Comparison of ENCODE assay signal across 8 mouse cellular contexts in genomic region chr11:83302124-83302523, GRCm38 (mm10). TPM values are rescaled to one million over a fixed set of nuclear protein-coding genes. Genes with fewer than 3 reads are reported as not detected.
A peak's percentile ranks its signal among the peaks of the same experiment; 100 is the strongest.
DNase-seq lines count a peak whose midpoint lies in the region; ATAC-seq and TF ChIP-seq lines count a peak whose summit lies in the region.

No protein-coding gene starts in this region.

- peaks cover 1% of the 10 kb centered on the region; the same call in 1 of the 2 replicates for H3K36me3 ChIP-seq in heart, embryonic 15.5 days
- H3K36me3 ChIP-seq in hindbrain, embryonic 13.5 days: no peaks in the 10 kb centered on the region
- peaks cover 3% of the 10 kb centered on the region for H3K36me3 ChIP-seq in liver, embryonic 16.5 days (ENCODE audit: control insufficient read depth, insufficient read depth)
- H3K36me3 ChIP-seq in stomach, embryonic 16.5 days (ENCODE audit: control insufficient read depth, insufficient read depth, low read length): no peaks in the 10 kb centered on the region

- no peak for DNase-seq in heart, postnatal 14 days
- no peak for DNase-seq in right cerebral cortex, postnatal 36 days (ENCODE audit: low spot score in 2 of 2)
- DNase-seq in frontal cortex, postnatal 25 days (ENCODE audit: low spot score in 2 of 2): no peak

- TF ChIP-seq CTCF in bone marrow, adult 2 months (IDR thresholded peaks at IDR 0.05; ENCODE audit: control insufficient read depth, insufficient read depth, low read length): no peak

- no peaks in the 10 kb centered on the region for H3K9me3 ChIP-seq in heart, embryonic 15.5 days (replicated peaks)
- no peaks in the 10 kb centered on the region for H3K9me3 ChIP-seq in hindbrain, embryonic 13.5 days
- H3K9me3 ChIP-seq in liver, embryonic 16.5 days (replicated peaks; ENCODE audit: control insufficient read depth, low read length): no peaks in the 10 kb centered on the region
- H3K9me3 ChIP-seq in stomach, embryonic 16.5 days (replicated peaks; ENCODE audit: control insufficient read depth, low read length): no peaks in the 10 kb centered on the region

- TF ChIP-seq POLR2A in bone marrow, adult 2 months (IDR thresholded peaks at IDR 0.05; ENCODE audit: borderline replicate concordance, control insufficient read depth, low read depth, low read length): no peak

- H3K27me3 ChIP-seq in heart, embryonic 15.5 days: no peaks in the 10 kb centered on the region
- H3K27me3 ChIP-seq in hindbrain, embryonic 13.5 days: no peaks in the 10 kb centered on the region
- no peaks in the 10 kb centered on the region for H3K27me3 ChIP-seq in liver, embryonic 16.5 days (ENCODE audit: control insufficient read depth, insufficient read depth, low read depth, low read length)
- H3K27me3 ChIP-seq in stomach, embryonic 16.5 days (ENCODE audit: control insufficient read depth, insufficient read depth, low read length): no peaks in the 10 kb centered on the region

- peaks cover 38% of the 10 kb centered on the region for H3K4me1 ChIP-seq in heart, embryonic 15.5 days (replicated peaks)
- H3K4me1 ChIP-seq in bone marrow, adult 2 months (ENCODE audit: control insufficient read depth, insufficient read depth, low read length): peaks cover 3% of the 10 kb centered on the region; the same call in 1 of the 2 replicates
- peaks cover 52% of the 10 kb centered on the region for H3K4me1 ChIP-seq in hindbrain, embryonic 13.5 days (replicated peaks)
- peaks cover 35% of the 10 kb centered on the region for H3K4me1 ChIP-seq in liver, embryonic 16.5 days (ENCODE audit: control insufficient read depth, low read depth, low read length)
- H3K4me1 ChIP-seq in stomach, embryonic 16.5 days (ENCODE audit: control insufficient read depth, insufficient read depth, low read length): peaks cover 18% of the 10 kb centered on the region

- H3K4me2 ChIP-seq in heart, embryonic 15.5 days: peak overlapping the region; percentile 80
- peak overlapping the region; percentile 68 for H3K4me2 ChIP-seq in hindbrain, embryonic 13.5 days
- H3K4me2 ChIP-seq in liver, embryonic 16.5 days (ENCODE audit: low read depth, low read length): peak overlapping the region; percentile 91
- peak overlapping the region; percentile 65 for H3K4me2 ChIP-seq in stomach, embryonic 16.5 days (ENCODE audit: low read depth, low read length)

- H3K9ac ChIP-seq in heart, embryonic 15.5 days: peak overlapping the region; percentile 86
- peak overlapping the region; percentile 97 for H3K9ac ChIP-seq in hindbrain, embryonic 13.5 days
- H3K9ac ChIP-seq in liver, embryonic 16.5 days (ENCODE audit: low read depth, low read length): peak overlapping the region; percentile 99
- peak overlapping the region; percentile 94 for H3K9ac ChIP-seq in stomach, embryonic 16.5 days (ENCODE audit: low read length)

- ATAC-seq in heart, embryonic 15.5 days (replicated peaks; ENCODE audit: insufficient number of reproducible peaks, insufficient read depth, low FRiP score, low read depth): no peak
- ATAC-seq in hindbrain, embryonic 13.5 days (ENCODE audit: low FRiP score): no peak
- ATAC-seq in liver, embryonic 16.5 days (ENCODE audit: low read depth): no peak
- ATAC-seq in stomach, embryonic 16.5 days (ENCODE audit: insufficient read depth, low FRiP score): no peak

- peak overlapping the region; percentile 92 for H3K4me3 ChIP-seq in heart, embryonic 15.5 days
- peak overlapping the region; percentile 99 for H3K4me3 ChIP-seq in bone marrow, adult 2 months (replicated peaks; ENCODE audit: control insufficient read depth, low read depth, low read length)
- peak overlapping the region; percentile 93 for H3K4me3 ChIP-seq in hindbrain, embryonic 13.5 days
- H3K4me3 ChIP-seq in liver, embryonic 16.5 days (ENCODE audit: low read depth, low read length): peak overlapping the region; percentile 96
- peak overlapping the region; percentile 74 for H3K4me3 ChIP-seq in stomach, embryonic 16.5 days (replicated peaks; ENCODE audit: low read length)

- WGBS in heart, embryonic 15.5 days: 8% methylated on average over 10 of the region's 10 CpGs
- WGBS in bone marrow, adult 2 months: 4% methylated on average over 10 of the region's 10 CpGs
- 6% methylated on average over 10 of the region's 10 CpGs for WGBS in hindbrain, embryonic 13.5 days
- WGBS in liver, embryonic 16.5 days (ENCODE audit: insufficient replicate concordance): 4% methylated on average over 10 of the region's 10 CpGs
- 6% methylated on average over 10 of the region's 10 CpGs for WGBS in stomach, embryonic 16.5 days

- intact Hi-C loops in heart, postnatal 14 days (cut with DNase I): no loop called here

- H3K27ac ChIP-seq in heart, embryonic 15.5 days: peak overlapping the region; percentile 92
- peak overlapping the region; percentile 98 for H3K27ac ChIP-seq in bone marrow, adult 2 months (ENCODE audit: control insufficient read depth, insufficient read depth, low read depth, low read length, poor library complexity)
- peak overlapping the region; percentile 99 for H3K27ac ChIP-seq in hindbrain, embryonic 13.5 days
- H3K27ac ChIP-seq in liver, embryonic 16.5 days (ENCODE audit: low read length): peak overlapping the region; percentile 98
- H3K27ac ChIP-seq in stomach, embryonic 16.5 days (ENCODE audit: low read length): peak overlapping the region; percentile 94

RNA-seq across cellular contexts. Expression of gene Pex12, which starts 0.3 kb away (rescaled TPM):
- polyA plus RNA-seq in heart, embryonic 15.5 days (2015; fragmentation: Nextera tagmentation; extraction: Ambion mirVana): 7.9 and 8.9 TPM in 2 replicates
- total RNA-seq in heart, postnatal 14 days (2021): 10 to 100 TPM in 1 of 2 experiments, 1 to 10 TPM in 1; 9.3 to 13.6 TPM
- polyA plus RNA-seq in bone marrow, adult 2 months (2011; ENCODE audit: insufficient read depth, insufficient read length, low replicate concordance, missing spikeins): 1.6 and 7.3 TPM in 2 replicates
- polyA plus RNA-seq in hindbrain, embryonic 13.5 days (2015; fragmentation: Nextera tagmentation; extraction: Ambion mirVana): 16.8 and 18.3 TPM in 2 replicates
- polyA plus RNA-seq in liver, embryonic 16.5 days (2015; fragmentation: Nextera tagmentation; extraction: Ambion mirVana): 5.6 and 6.2 TPM in 2 replicates
- polyA plus RNA-seq in stomach, embryonic 16.5 days (2015; fragmentation: Nextera tagmentation; extraction: Ambion mirVana): 13.6 and 15.0 TPM in 2 replicates

RNA-seq across cellular contexts. Expression of gene Ap2b1, which starts 3.3 kb away (rescaled TPM):
- 32.1 and 39.5 TPM in 2 replicates for polyA plus RNA-seq in heart, embryonic 15.5 days (2015; fragmentation: Nextera tagmentation; extraction: Ambion mirVana)
- total RNA-seq in heart, postnatal 14 days (2021): 10 to 100 TPM; 52.6 to 58.6 TPM
- polyA plus RNA-seq in bone marrow, adult 2 months (2011; ENCODE audit: insufficient read depth, insufficient read length, low replicate concordance, missing spikeins): 43.7 and 59.2 TPM in 2 replicates
- polyA plus RNA-seq in hindbrain, embryonic 13.5 days (2015; fragmentation: Nextera tagmentation; extraction: Ambion mirVana): 111 and 114 TPM in 2 replicates
- 19.2 and 21.7 TPM in 2 replicates for polyA plus RNA-seq in liver, embryonic 16.5 days (2015; fragmentation: Nextera tagmentation; extraction: Ambion mirVana)
- polyA plus RNA-seq in stomach, embryonic 16.5 days (2015; fragmentation: Nextera tagmentation; extraction: Ambion mirVana): 50.0 and 50.5 TPM in 2 replicates

RNA-seq across cellular contexts. Expression of gene Slfn14, which starts 15.6 kb away (rescaled TPM):
- 0.20 and 0.41 TPM in 2 replicates for polyA plus RNA-seq in heart, embryonic 15.5 days (2015; fragmentation: Nextera tagmentation; extraction: Ambion mirVana)
- under 1 TPM; 0.07 to 0.19 TPM for total RNA-seq in heart, postnatal 14 days (2021)
- polyA plus RNA-seq in bone marrow, adult 2 months (2011; ENCODE audit: insufficient read depth, insufficient read length, low replicate concordance, missing spikeins): 24.0 and 30.8 TPM in 2 replicates
- 0.04 and 0.17 TPM in 2 replicates for polyA plus RNA-seq in hindbrain, embryonic 13.5 days (2015; fragmentation: Nextera tagmentation; extraction: Ambion mirVana)
- polyA plus RNA-seq in liver, embryonic 16.5 days (2015; fragmentation: Nextera tagmentation; extraction: Ambion mirVana): 39.7 and 43.0 TPM in 2 replicates
- polyA plus RNA-seq in stomach, embryonic 16.5 days (2015; fragmentation: Nextera tagmentation; extraction: Ambion mirVana): 1.4 and 1.7 TPM in 2 replicates
